Mouse (Mus musculus): Measurements from ENCODE around the gene Fhit. TPM values are rescaled to one million over a fixed set of nuclear protein-coding genes. Genes with fewer than 3 reads are reported as not detected.

The Fhit gene
- total RNA-seq, 1 experiment from 2014 or later: 8.8 TPM

DNA sequence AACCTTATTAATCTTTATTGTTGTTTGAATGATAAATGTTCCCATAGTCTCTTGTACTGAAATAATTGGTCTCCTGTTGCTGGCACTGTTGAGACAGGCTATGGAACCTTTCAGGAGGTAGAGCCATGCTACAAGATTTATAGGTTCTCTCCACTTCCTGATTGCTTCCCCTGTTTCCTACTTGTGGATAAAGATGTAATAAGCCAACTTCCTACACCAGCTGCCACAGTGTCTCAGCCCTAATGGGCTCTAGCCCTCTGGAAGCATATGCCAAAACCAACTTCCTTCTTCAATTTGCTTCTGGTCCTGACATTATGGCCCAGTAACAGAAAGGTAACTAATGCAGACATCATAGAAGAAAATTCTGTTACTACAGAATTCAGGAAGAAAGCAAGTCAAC lies 652.6 kb downstream of the Fhit start:
- DNase-seq: no peak

DNA sequence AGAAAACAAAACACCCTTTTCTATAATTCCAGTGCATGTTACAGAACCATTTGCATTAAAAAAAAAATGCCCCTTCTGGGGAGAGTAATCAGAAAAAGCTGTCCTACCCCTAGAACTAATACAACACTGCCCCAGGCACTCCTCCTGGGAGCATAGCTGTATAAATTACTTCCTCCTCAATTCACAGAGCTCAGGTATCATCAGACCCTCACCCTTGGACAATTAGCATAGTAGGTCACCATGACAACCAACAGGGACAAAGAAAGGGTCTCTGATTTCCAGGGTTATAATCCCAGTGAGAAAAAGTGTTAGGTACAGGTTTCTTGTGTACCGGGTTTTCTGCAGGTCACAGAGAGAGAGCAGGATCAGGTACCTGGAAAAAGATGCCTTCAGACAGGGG lies 654.3 kb downstream of the Fhit start:
- no peak for DNase-seq

DNA sequence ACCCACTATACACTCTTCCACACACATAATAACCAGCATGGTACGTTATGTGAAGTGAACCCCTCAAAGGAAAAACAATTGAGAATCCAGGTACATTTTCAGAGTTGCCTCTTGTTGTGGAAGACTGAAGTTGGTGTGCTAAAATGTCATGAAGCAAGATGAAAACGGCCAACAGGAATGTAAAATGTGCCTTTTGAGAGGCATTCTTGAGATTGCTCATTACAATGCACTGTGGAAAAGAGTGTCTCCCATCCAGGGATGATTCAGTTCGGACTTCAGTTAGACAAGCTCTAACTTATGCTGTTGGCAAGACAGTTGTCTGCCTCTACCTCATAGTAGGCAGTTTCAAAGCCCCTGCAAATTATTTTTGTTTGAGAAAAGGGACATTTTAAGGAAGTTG lies 676.0 kb downstream of the Fhit start:
- no peak for DNase-seq

DNA sequence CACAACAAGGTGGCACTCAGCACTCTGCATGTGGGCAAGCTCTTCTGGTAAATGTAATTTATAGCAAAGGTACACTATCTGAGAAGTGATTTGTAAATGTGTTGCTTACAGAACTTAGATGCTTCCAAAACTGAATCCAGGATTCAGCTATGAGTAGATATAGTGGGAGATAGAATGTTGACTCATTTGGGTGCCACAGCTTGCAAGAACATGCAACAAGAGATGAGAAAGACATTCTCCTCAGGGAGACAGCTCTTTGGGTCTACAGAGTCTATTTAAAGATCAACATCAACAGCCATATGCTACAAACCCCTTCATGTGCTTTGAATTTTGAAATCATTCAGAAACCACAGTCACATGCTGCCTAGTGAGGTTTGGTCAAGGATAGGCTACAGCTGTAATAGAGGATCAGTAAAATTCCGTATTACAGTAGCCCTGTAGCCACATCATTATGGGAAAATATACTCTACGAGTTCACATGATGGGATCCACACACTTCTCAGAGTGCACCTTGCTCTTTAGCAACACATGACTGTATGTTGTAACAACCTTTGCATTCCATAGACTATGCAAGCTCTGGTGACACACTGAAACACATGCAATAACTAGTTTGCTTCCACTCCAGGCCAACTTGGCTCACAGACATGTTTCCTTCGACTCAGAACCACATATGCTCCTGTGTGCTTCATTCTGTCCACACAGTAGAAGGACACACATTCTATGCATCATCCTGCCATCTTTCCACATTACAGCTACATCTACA lies 678.8 kb downstream of the Fhit start:
- DNase-seq: no peak

DNA sequence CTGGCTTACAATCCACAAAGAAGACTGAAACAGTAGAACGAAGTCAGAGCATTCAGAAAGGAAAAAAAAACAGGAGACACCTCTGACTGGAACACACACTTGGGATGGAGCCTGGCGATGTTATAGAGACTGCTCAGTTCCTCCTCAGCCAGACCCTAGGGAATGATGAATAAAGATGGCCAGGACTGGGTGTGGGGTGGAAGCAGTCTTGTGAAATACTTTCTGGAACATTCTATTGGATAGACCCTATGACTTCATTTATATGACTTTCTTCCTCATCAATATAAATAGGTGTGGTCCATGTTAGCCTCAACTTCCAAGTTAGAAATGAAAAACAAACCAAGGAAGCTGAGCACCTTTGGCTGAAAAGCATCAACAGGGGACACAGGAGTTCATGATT lies 680.5 kb downstream of the Fhit start:
- no peak for DNase-seq

DNA sequence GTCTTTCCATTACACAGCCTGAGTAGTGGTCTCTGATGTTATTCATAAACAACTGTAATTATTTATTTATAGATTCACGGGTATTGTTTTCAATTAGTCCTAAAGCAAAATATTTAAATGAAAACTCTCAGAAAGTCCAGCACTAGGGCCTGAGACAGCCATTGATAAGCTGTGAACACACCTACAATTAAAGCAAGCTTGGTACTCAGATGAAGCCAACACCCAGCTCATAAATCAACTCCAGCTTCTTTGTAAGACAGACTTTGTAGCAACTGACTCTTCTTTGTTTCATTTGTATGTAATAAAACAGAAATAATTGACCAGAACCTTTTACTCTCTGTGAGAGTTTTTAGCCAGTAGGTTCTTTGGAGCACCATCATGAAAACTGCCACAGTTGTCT lies 681.2 kb downstream of the Fhit start:
- no peak for DNase-seq

DNA sequence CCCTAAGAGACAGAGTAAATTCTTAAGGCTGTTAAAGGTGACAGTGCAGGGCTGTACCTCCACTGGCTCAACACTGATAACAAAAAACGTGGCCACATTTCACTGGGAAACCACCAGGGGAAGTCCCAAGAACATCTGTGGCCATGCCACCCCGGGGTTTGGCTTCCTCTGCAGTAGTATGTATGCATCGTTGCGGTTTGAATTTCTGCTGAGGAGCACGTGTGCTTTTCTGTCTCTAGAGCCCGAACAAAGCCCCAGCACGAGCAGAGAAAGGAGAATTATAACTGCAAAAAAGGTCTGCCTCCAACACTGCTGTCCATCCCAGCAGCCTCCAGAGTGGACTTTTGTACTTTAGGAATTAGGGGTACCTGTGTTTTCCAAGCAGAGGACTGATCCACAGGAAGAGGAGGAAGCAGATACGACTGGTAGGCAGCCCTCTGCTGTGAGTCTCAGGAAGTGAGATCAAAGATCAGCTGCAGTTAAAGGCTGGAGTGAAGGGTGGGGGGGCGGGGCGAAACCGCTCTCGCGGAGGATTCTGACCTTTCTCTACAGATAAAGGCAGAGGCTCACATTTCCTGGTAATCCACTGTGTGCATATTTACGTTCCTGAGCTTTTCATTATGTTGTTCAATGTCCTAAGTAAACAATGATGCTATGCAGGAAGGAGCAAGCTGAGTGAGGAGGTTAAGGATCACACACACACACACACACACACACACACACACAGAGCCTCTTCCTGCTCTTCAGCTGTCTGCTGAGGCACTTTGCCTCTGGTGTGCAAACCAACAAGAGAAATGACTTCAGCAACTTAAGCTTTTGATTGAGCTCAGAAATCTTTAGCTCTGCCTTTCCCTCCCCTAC lies 708.6 kb downstream of the Fhit start:
- peak; percentile 46 for DNase-seq

DNA sequence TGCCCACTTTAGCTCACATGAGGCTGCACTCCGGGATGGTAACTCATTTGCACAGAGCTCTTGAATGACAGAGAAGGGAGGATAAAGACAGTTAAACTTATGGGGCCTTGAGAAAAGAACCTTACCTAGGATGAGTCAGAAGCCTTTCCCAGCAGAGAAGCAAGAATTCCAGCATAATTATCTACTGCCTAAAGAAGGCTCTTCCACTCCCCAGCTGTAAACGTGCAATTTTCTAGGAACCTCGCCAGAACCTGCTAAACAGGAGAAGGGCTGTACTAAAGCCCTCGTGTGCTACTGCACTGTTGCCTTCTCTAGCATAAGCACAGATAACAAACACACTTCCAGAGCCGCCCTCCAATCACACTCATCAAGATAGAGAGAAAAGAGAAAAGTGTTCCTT lies 709.6 kb downstream of the Fhit start:
- no peak for DNase-seq

DNA sequence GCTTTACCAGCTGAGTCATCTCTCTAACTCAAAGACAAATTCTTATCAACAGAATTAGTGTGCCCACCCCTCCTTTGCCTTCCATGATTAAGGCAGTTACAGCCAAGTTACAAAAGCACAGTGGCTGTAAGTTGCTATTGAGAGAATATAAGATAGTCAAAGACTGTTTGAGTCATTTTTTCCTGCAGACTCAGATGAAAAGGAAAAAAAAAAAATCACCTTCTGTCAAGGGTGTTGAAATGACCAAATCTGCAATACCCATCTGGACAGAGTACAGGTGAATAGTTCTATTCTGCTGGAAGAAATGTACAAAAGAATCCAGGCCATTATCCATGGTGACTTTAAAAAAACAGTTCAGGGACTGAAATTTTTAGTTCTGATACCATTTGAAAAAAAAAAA lies 716.5 kb downstream of the Fhit start:
- DNase-seq: no peak

DNA sequence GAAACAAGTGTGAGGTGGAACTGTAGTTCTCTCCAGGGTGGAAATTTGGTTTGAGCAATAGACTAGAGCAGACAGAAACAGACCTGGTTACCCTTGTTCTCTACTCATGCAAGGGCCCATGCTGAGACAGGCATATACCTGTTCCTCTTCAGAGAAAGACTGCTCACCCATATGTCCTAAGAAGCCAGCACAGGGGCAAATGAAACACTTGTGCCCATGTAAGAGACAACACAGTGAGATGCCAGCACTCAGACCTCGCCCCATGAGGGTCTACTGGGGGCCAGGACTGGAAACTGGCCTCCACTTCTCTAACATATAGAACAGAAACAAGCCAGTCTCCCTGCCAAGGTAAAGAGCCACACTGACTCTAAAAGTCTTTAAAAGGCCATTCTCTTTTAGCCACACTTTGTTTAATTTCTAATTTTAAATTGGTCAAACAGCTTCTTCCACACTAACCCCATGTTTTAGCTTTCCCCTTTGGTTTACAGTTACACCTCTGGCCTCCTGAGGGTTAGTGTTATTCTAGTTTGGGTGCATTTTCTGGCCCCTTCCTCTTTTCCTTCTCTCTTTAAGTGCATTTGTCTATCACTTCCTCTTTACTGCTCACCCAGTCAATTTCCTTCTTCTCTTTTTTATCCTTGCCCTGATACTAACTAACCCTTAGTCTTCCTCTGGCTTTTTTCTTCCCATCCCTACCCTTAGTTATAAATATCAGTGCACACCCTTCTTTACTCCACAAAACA lies 722.7 kb downstream of the Fhit start:
- DNase-seq: no peak

DNA sequence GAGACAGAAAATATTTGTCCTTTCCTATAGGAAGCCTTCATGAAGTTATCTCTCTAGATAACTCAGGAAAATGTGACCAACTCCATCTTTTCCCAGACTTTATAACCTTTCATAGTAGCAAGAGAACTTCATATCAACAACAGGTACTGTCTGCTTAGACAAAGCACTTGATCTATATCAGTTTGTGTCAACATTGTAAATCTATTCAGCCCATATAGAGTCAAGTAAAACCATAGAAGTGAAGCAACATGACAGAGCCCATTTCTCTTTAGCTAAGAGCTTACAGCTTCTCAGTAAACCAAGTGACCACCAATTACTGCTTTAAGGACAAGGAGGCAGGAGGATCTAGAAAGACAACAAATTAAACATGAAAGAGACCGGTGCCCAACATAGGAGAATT lies 725.6 kb downstream of the Fhit start:
- no peak for DNase-seq

DNA sequence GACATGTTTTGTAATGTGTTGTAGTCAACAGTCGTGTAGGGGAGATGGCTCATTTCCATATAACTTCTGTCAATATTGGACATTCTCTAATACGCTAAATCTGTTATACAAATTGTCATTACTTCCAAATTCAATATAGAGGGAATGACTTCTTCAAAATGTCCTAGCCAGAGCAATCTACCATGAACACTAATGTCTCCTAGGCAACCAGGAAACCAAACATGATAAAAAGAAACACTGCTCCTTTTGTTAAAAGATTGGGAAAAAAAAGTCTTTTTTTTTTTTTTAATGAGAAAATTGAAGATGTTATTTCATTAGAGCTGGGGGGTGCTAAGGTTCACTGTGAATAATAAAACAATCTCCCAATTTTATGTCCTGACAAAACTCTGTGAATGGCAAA lies 729.3 kb downstream of the Fhit start:
- no peak for DNase-seq

DNA sequence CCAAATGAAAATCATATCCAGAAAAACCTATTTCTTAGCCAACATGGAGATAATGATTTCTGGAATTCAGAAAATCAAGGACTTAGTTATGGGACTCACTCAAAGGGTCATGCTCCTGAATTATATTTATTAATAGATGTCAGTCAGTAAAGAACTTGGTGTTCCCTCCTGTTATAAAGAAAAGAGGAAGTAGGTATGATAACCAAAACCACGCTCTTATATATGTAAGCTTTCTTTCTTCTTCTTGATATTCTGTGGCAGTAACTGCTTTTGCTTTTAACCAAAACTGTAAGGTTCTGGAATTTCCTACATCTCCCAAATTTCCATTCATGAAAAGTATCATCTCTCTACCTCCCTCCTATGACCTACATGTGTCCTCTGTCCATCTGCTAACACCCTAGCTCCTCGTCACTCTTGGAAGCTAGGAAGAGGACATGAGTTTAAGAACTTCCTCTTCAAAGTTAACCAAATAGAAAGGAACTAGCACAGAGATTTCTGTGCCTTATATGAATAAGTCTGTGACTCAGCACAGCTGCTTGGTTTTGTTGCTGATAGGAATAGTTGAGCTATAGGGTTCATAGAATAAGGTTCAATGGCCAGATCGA lies 731.3 kb downstream of the Fhit start:
- DNase-seq: no peak

DNA sequence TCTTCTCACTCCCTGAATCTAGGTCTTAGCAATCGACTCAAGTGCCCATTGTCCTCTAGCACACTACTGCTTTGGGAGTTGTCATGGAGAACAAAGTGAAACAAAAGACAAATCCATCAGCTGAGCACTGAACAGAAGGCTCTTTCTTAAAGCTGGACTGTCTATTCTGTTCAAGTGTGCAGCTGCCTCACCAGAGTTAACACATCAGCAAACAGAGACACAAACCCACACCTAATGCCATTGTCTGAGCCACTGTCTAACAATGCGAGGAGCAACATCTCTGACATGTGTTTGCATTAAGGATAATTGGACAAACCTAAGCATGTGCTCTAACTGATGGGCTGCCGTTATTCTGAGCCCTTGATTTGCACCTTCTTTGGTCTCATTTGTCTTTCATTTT lies 738.3 kb downstream of the Fhit start:
- no peak for DNase-seq

DNA sequence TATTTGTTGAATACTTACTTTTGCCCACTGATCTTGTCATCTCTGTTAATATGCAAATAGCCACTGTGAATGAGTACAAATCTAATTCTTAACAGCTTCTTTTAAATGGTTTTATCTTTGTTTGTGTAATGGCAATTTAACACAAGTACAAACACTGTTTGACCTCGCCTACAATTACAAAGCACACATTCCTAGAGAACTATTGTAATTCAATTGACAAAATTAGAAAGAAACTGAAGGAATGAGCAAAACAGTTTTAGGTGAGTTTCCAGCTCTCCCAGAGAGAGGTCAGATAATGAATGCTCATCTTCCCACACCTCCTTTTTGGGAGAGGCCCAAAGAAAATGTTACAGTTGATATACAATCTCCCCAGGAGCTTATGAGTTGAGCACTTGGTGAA lies 739.6 kb downstream of the Fhit start:
- DNase-seq: no peak

DNA sequence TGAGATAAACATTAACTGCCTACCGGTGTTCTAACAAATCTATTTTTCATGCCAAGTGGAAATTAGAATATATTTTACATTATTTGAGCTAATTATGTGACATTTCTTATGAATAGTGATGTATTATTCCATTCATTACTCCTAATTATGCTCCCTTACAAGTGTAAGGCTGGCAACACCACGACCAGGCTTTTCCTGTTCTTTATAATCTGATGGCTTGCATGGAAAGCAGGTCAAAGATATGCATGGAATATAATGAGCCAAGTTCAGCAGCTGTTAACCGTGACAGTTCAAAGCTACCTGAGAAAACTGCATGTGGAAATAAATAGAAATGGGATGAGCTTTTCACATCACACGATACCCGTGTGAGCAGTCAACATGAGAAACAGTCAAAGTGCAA lies 746.8 kb downstream of the Fhit start:
- DNase-seq: no peak

DNA sequence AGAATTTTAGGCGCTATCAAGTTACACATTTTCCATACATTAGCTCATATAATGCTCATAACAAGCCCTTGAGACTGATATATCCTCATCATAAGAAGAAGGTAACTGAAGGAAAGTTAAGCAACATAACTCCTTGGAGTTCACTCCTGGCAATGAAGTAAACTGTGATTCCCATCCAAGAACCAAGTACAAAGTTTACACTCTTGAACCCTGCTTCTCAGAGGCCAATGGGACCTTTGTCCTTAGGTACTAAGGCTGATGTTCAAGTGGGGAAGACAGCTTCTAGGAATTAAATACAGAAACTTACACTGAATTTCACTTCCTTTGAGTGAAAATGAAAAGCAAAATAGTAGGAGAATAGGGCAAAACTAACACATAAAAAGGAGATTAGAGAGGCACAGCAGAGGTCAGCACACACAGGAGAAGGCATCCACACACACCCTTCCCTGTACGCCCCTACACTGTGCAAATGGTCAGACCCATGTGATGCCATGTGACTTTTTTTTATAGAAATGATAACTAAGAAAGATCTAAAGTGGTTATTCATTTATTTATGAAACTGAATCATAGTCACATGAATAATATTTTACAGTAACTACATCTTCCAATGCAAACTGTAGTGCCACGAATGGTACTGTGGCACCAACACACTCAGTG lies 752.4 kb downstream of the Fhit start:
- DNase-seq: no peak

DNA sequence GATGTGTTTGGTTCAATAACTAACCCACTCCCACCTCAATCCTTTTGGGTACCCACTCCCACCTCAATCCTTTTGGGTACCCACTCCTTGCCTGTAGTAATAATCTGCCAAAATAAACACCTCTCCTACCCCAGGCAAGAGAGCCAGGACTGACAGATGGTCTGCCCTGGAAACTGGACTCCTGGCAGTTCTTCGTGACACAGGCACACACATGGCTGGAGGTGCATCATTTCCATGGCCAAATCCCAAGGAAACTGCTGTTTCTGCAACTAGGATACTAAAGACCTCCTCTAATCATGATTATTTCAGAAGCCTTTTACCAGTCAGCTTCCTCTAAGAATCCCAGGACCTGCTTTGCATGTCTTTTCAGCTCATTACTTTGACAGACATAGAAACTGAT lies 756.5 kb downstream of the Fhit start:
- no peak for DNase-seq

DNA sequence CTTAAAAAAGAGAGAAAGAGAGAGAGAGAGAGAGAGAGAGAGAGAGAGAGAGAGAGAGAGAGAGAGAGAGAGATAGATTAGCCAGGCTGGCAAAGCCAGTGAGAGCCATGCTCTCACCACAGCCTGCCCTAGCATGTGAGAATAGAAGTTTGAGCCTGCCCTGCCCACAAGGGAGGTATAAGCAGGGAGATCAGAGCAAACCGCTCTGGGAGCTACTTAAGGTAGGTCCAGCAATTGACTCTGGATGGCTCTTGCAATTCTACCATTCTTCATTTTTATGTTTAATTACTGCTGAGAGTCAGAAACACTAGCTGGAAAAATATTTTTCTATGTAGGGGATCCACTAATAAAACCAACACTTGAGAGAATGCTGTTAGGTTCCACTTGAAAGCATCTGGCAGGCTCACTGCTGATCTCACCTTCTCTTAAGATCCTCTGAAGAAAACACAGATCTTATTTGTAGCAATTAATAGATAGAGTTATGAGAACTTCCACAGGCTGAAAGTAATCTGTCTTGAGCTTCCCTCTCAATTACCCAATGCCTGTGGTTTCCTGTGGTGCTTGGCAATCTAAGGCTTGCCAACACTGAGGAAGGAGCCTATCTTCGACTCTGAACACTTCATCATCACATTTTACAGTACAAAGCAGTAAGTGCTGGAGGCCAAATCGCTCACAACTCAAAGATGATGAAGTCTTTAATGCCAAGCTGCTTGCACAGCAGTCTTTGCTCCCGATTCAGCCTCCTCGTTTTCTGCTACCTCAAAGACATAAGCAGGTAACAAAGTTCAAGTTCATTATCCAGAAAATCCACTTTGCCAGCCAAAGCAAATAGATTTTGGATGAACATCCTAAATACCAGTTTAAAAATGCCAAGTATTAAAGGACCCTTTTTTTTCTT lies 793.8 kb downstream of the Fhit start:
- DNase-seq: no peak

DNA sequence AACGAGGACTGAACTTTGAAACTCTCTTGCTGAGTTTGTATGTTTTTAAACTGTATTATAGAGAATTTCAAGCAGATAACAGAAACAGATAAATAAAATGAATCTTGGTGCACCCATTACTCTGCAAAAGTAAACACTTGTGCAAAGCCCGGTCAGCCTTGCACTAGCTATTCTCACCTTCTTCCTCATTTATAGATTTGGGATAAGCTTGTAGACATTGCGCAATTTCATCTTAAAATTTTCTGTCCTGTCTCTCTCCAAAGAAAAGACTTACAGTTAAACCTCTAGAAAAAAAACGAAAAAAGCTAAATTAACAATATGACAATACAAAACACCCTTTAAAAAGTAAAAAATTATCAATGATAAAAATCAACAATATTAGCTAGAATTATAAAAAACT lies 795.0 kb downstream of the Fhit start:
- no peak for DNase-seq

DNA sequence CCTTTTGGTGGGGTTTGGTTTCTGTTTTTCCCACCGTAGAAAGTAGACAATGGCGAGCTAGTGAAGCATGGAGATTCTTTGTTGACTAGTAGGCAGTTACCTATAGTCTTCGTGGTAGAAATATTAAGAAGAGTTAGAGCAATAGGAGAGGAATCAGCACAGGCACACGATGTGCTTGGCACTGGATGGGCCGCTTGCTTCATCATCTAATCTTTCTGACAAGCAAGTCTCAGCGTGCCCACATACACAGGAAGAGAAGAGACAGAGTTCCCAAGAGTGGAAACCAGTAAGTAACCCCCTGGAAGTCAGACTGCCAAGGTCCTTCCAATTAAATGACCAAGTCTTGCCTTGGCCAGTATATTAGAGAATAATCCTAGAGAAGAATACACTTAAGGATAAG lies 797.6 kb downstream of the Fhit start:
- no peak for DNase-seq
